In the genomic region with DNA sequence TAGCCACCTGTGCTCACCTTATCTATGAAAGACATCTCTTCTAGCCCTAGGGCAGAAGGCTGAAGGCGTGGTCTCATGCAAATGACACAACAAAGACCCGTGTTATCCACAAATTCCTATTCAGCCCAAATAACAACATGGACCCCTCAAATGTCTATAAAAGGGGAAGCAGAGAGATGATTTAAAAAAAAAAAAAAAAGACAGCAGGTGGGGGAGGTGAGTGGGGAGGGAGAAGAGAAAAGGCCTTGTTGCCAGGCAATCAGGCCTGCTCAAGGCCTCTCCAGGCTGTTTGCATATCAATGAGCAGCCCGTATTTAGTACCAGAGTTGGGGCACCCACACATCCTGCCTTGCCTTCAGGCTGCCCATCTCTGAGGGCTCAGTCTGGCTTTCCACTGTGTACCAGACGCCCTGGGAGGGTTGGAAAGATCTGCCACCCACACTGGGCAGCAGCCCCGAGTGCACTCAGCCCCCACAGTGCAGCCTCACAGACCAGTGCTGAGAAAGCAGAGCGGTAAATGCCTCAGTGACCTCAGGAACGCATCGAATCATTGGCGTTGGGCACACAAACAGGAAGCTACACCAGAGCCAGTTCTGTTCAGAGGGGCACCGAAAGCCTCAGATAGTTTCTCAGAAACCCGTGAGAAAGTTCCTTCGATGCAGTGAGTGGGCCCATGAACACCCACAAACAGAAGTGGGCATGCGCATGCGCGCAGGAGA, we compare ENCODE assay signal across 9 mouse cellular contexts.
DNase-seq lines count a peak whose midpoint lies in the region; ATAC-seq and TF ChIP-seq lines count a peak whose summit lies in the region.
"Had no signal": no experiment of that assay in that cellular context is flagged by ENCODE, and none has a peak within 500 bp of the region (broad histone marks: within the 10 kb centered on the region; RNA-seq: fewer than 3 reads in every experiment).

No protein-coding gene starts in this region.

- TF ChIP-seq POLR2A in spleen, adult 2 months (IDR thresholded peaks at IDR 0.05; ENCODE audit: low read depth, low read length) = no peak

- TF ChIP-seq CTCF in spleen, adult 2 months (IDR thresholded peaks at IDR 0.05; ENCODE audit: extremely low read depth, insufficient read depth, insufficient read length, insufficient replicate concordance) = no peak

- intact Hi-C loops in left cerebral cortex, postnatal 4 days (cut with DNase I) = no loop called here

- peak overlapping the region; percentile 17 for H3K27ac ChIP-seq in spleen, adult 2 months (ENCODE audit: insufficient read depth, low read length)

- no peaks in the 10 kb centered on the region for H3K27me3 ChIP-seq in spleen, adult 2 months (ENCODE audit: control insufficient read depth, insufficient read depth, low read length)

- no peak overlapping the region for H3K4me3 ChIP-seq in spleen, adult 2 months (ENCODE audit: extremely low read depth, insufficient read depth, insufficient read length)

- ATAC-seq in granulocyte monocyte progenitor cell, adult 5-6 weeks (replicated peaks; ENCODE audit: poor library complexity, severe bottlenecking) = 0 out of 2 replicates have a peak, but pooled peaks have one; percentile 7

- H3K36me3 ChIP-seq in spleen, adult 2 months (ENCODE audit: control insufficient read depth, insufficient read depth, low read length) = no peaks in the 10 kb centered on the region

- DNase-seq in spleen, adult 2 months (ENCODE audit: low read depth in 1 of 2, low spot score in 2 of 2) = peak; percentile 4 to 32
- no peak for DNase-seq in spleen, adult 12 weeks (ENCODE audit: low spot score)
- peak; percentile 16 for DNase-seq in left cerebral cortex, postnatal 4 days
- peak; percentile 57 to 64 for DNase-seq in spleen, postnatal 36 days (ENCODE audit: low spot score in 2 of 2)
- DNase-seq in thymus, adult 18-20 months = no peak
- DNase-seq in cerebellum, postnatal 4 days (ENCODE audit: low spot score in 2 of 2) = no peak
- DNase-seq in urinary bladder, postnatal 10 days (ENCODE audit: low spot score) = no peak
- DNase-seq: lung, embryonic 14.5 days had no signal

- H3K4me1 ChIP-seq in spleen, adult 2 months (ENCODE audit: control insufficient read depth, insufficient read depth, insufficient read length) = no peaks in the 10 kb centered on the region; the same call in 1 of the 2 replicates

- whole genome bisulfite sequencing in spleen, adult 2 months = 36% methylated on average over 15 of the region's 15 CpGs

Comparison
In these comparisons a context has a peak if more than half of its experiments do, and no peak if none do; other contexts are left out.
1. DNase-seq: peak in spleen, adult 2 months (2 of 2), left cerebral cortex, postnatal 4 days (single experiment) and spleen, postnatal 36 days (2 of 2); none in spleen, adult 12 weeks (single experiment), thymus, adult 18-20 months (0 of 2), cerebellum, postnatal 4 days (0 of 2) and urinary bladder, postnatal 10 days (single experiment).